Mouse (Mus musculus) ovary, postnatal 14 days (tissue): ENCODE data around the gene Myo5a.

Experiments
- DNase-seq: peaks from one replicate; pipeline ENCODE4 v3.0.0; 2022; ENCODE audit warnings: low spot score

The Myo5a gene

DNA sequence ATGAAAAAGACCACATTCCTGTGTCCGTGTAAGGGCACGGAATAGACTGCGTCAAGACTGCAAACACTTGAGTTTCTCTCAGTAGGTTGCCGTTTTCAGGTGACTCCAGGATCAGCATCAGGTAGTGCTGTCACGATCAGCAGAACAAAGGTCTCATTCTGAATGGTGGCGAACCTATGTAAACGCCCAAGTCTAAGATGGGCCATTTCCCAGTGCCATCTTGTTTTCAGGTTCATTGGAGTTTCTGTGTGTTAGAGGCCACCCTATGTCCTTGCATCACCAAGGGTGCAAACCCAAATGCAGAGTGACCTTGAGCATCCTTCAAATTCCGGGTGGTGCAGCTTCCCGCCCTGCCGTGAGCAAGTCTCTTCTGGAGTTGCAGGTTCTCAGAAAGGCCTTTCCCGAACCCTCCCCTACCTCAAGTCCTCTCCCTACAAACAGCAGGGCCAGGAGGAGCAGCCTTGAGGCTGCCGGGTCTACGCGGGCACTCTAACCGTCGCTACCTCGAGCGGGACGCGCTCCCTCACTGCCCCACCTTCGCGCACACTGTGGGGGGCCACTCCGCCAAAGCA is at the start of gene Myo5a:
TSS of gene Myo5a (plus strand) at position 559 of the 572 bp plus-strand sequence.
- DNase-seq, result no peak

DNA sequence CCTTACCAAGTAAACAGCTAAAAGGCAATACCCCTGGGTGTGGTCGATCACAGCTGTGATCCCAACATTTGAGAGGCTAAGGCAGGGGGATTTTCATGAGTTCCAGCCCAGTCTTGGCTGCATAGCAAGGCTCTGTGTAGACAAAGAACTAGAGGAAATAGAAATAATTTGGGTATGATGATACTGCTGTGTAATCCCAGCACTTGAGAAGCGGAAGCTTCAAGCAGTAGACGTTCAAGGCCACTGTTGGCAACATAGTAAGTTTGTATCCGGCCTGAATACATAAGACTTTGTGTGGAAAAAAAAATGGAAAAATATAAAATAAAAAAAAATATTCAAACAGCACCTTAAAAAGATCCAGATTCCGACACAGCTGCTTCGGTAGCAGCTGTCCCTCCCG is 48.3 kb upstream of the Myo5a start:
- DNase-seq, result no peak

DNA sequence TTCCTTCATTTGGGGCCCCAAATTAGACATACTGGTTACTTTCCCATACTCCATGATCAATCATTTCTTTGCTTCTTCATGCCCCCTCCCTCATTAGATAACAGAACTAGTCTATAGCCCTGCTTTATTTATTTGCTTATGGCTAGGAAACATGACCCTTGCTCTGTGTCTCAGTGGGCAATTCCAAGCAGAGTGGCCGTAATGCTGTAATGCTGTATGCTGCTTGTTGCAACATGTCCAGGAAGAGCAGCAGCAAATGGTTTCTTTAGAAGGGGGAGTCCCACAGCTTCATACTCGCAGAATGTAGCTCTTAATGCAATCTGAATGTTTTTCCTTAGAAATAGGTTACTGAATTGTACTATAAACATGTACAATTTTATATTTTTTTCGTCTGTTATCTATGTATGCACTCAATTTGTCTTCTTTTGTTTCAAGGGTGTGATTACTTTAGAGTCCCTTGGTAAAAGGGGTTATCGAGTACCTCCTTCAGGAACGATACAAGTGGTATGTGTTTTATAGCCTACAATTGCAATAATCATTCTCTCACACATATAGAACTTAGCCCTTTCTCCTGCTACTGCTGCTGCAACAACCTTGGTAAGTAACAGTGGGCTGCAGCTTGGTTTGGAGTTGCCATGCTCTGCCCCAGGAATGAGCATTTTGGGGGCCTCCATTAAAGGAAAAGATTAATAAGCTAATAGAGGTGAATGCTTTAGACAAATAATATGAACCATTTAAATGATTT is 47.5 kb upstream of the Myo5a start:
- no peak for DNase-seq

DNA sequence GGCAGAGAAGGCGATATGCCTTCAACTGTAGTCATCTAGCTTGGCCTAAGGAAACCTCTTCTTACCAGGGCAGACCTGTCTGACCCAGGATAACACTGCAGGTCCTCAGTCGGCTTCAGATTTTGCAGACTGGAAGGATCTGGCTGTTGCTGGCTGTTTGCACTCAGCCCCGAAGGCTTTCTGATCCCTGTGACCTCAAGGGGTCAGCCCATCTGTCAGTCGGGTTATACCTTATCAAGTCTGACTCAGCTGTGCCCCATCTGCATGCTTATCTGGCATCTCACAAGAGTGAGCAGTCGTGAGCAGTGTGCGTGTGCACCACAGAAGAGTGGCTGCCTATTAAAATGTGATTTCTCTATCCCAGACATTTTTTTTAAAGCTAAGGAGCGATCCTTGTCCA is 46.7 kb upstream of the Myo5a start:
- DNase-seq, result no peak

DNA sequence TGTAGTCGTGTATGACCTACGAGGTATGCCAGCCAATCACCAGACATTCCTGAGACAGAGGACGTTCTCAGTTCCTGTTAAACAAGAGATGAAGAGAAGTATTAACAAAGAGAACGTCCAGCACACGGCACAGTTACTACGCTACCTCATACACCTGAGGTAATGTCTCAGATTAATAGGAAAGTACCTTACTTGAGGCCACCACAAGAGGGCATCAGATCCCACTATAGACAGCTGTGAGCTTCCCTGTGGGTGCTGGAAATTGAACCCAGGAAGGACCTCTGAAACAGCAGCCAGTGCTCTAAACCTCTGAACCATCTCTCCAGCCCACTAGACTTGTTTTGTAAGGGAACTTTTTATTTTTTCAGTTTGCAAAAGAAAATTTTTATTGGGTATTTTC is 45.1 kb upstream of the Myo5a start:
- DNase-seq, result no peak

DNA sequence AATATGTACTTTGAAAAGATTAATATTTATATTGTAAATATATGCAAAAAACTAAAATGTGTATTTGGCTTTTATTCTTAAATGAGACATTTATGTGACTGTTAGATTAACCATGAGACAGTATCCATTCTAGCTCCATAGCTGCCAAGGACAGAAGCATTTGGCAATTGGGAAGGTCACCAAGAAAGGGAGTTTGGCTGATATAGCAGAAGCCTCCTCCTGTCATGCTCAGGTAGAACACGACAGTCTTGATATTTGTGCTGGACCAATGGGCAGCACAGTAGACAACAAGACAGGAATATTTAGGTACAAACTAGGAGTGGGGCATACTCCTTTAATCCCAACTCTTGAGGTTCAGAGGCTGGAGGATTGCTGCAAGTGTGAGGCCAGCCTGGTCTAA is 38.4 kb upstream of the Myo5a start:
- DNase-seq, result no peak

DNA sequence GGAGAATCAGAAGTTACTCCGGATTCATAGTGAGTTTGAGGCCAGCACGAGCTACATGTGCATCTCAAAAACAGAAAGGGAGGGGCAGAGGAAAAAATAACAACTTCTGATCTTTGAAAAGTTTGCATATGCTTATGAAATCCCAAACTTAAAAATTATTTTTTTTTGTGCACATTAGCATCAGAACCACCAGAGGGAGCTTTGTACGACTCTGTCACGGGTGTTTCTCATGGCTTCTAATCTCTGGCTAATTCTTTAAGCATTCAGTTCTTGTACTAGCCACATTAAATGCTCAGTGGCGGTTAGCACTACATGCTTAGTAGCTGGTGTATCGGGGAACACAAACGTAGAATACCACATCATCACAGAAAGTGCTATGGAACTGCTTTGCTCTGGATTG is 37.7 kb upstream of the Myo5a start:
- DNase-seq, result no peak

DNA sequence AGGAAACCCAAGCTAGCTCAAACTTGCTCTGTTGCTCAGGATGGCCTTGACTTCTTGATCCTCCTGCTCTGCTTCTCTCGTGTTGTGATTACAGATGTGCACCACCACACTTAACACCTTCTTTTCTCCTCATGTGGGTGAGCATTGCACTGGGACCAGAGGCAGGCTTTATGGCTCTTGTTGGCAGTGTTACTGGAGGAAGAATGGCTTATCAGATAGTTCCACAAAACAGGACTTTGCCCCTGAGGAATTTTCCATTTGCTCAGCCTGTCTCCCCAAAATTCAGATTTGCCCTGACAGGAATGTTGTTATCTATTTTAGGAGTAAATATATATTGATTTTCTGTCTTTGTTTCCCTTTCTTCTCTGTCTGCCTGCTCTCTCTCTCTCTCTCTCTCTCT is 36.1 kb upstream of the Myo5a start:
- DNase-seq, result no peak

DNA sequence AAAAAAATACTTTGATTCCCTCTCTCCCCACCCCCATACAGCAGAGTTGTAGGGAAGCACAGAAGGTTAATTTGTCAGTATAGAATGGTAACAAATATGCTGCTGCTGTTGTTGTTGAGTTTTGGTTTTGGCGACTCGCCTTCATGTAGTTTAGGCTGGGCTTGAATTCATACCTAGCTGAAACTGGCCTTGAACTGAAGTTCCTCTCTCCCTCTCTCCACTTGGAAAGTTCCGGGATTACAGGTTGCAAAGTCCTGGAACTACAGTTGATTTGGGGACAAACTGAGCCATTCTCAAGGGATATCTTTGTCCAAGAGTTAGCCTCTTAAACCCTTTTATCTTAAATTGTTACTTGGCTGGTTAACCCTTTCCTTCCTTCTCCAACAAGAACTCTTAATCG is 34.9 kb upstream of the Myo5a start:
- DNase-seq, result no peak

DNA sequence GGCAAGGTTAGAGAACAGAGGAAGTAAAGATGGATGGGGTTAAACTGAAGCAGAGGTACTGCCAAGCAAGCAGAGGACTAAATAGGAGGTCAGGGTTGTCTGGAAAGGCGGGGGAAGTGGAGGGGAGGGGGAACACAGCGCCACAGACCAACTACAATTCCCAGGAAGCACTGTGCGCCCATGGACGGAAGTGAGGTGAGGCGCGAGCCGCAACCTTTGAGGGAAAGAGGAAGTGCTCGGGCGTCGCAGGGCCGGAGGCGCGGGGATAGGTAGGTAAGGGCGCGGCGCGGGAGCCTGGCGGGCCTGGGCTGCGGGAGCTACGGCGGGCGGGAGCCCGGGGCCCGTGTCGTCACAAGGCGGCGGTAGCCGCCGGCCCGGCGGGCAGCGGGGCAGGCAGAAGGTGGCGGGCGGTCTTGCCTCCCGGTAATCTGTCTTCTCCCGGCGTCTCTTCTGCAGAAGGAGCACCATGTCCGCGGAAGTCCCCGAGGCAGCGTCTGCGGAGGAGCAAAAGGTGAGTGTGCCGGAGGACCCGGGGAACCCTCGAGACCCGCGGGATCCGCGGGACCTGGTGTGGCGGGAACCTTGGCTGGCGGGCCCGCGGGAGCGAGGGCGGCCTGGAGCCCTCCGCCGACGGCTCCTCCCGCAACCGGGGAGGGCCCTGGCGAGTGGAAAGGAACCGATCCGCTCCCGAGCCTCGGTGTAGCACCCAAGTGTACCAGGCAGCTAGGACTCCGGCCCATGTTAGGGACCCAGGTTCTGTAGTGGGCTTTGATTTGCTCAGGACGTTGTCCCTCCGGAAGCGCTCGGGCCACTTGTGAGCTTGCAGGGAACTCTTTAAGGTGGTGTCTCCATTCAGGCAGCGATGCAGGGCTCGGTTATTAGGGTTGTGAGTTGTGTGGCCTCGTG is 33.1 kb upstream of the Myo5a start, which contains the start of gene Arpp19:
TSS of gene Arpp19 (plus strand) at position 164 of the 906 bp plus-strand sequence.
- DNase-seq, result peak; percentile 57

DNA sequence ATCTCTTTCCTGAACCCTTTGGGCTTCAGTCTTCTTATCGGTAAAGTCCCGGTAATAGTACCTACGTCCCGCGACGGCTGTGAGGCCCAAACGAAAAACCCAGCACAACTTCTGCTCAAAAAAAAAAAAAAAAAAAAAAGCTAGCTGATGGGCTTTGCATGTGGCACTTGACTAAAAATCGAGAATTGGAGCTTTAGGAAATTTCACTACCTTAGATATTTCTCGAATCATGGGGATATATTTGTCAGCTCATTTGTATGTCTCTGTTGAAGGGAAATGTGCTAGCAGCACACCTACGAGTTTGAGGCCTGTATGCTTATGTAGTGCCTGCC is 32.5 kb upstream of the Myo5a start:
- no peak for DNase-seq

DNA sequence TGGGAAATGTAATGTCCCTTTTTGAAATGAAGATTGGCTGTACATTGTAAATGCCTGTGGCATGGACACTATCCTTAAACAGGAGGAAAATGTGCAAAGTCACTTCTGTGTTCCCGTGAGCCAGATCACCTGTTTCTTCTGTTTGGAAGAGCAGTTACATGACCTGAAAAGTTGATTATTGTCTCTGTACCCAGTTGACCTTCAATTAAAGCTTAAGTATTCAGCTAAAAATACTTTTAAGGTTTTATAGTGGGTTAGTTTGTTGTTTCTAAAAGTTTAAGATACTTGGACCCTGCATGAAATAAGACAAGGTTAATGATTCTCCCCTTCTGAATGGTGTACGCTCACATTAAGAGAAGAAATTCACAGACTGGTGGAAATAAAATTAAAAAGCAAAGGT is 30.2 kb upstream of the Myo5a start:
- no peak for DNase-seq

DNA sequence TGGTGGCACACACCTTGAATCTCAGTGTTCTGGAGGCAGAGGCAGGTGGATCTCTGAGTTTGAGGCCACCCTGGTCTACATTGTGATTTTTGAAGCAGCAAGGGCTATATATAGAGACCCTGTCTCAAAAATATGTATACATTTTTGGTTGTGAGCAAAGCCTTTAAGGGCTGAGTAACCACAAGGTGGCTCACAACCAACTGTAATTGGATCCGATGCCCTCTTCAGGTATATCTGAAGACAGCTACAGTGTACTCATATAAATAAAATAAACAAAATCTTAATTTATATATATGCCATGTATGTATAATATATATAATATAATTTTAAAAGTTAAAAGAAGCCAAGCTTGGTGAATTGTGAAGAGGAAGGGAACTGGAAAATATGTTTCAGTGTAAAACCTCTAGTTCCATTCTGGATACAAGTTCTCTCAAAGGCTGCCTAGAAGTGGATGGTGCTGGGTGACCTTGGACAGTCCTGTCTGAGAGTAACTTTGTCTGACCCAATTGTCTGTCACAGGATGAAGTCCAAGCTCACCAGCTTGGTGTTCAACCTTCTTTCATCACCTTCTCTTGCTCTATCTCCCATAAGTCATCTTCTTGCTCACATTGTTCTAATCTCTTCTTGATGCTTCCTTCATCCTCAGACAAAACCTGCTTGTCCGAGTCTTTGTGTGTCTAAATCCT is 28.8 kb upstream of the Myo5a start:
- no peak for DNase-seq

DNA sequence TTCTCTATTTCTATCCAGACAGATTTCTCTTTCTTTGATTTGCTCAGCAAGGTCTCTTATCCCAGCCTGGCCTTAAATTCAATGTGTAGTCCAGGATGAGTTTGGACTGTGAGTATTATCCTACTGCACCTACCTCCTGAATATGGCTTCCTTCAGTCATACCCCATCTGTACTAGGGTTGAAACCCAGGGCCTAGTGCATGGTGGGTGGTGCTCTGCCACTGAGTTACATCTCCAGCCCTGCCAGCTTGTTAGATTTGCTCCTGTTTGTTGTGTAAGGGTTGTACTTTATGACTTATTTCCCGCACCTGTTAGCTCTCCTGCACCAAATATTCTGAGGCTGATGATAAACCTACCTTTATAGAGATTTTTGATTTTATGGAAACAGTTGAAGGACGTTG is 27.6 kb upstream of the Myo5a start:
- no peak for DNase-seq

DNA sequence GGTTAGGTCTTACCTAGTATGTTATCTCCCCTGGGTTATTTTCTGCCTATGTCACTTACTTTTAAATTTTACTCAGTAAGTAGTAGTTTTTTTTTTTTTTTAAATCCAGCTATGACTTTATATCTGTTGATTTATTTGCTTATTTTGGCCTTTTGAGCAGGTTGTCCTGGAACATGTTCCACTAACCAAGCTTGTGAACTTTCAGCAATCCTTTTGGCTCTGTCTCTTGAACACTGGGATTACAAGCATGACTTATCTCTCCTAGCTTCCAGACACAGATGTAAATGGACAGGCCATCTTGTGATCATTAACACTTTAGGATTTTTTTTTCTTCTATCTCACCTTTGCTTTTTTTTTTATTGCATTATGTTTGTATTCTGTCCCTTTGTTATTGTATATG is 23.7 kb upstream of the Myo5a start:
- DNase-seq, result no peak

DNA sequence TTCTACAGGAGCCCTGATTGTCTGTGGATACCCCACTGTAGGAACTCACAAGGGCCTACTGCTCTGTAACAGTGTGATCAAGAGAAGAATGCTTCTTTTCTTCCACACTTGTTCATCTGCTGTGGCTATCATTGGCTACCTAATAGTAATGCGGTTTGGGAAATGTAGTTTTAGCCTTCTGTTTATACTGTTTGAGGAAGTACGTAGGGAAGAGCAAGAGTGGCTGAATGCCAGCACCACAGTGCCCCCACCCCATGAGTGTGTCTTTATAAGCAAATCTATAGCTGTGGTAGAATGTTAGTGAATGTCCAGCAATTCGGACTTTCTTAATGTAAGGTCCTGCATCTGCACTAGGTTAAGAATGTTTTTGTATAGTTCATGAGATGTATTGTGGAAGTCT is 21.7 kb upstream of the Myo5a start:
- DNase-seq, result no peak

DNA sequence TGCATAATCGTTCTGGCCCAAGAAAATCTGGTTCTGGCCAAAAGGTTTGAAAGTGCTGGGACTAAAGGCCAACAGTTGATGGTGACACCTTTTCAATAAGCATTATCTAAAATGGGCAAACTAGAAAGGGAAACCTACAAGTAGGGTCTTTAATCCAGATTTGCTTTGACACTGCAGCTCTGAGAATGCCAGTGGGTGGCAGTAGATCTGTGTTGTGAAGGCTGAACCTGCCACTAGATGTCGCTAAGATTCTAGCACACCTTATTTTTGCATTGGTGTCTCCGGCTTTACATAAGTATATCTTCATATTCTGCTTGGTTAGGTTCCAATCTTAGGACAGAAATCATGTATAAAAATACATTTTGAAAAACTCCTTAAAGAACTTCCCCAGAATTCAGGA is 20.8 kb upstream of the Myo5a start:
- peak; percentile 44 for DNase-seq

DNA sequence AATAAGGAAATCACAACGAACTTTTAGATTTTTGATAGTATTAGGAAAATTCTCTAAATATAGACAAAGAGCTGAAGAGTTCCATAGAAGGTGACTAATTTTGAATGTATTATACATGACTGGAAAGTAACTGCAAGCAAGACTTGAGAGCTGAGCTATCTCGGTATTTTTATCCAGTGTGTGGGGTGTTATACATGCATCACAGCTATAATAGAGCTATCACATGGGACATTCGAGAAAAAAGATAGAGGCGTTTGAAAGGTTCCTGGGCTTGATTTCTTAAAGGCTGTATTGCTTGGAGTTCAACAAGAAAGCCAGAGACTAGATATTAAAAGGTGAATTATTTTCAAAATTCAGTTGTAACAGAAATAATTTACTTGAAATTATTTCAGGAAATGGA is 19.0 kb upstream of the Myo5a start:
- DNase-seq, result no peak

DNA sequence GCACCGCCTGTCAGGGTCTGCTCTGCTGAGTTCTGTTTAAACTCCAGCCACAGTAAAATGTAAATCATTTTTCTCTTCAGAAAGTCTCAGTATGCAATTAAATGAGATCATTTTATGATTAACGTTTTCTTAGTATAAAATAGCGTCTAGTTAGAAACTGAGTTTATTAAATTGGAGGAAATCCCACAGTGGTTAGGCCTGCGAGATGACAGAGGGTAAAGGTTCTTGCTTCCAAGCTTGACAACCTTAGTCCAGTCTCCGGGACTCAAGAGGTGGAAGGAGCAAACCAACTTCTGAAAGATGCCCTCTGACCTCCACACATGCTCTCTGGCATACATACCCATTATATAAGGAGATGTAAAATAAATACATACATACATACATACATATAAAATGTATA is 15.8 kb upstream of the Myo5a start:
- no peak for DNase-seq

DNA sequence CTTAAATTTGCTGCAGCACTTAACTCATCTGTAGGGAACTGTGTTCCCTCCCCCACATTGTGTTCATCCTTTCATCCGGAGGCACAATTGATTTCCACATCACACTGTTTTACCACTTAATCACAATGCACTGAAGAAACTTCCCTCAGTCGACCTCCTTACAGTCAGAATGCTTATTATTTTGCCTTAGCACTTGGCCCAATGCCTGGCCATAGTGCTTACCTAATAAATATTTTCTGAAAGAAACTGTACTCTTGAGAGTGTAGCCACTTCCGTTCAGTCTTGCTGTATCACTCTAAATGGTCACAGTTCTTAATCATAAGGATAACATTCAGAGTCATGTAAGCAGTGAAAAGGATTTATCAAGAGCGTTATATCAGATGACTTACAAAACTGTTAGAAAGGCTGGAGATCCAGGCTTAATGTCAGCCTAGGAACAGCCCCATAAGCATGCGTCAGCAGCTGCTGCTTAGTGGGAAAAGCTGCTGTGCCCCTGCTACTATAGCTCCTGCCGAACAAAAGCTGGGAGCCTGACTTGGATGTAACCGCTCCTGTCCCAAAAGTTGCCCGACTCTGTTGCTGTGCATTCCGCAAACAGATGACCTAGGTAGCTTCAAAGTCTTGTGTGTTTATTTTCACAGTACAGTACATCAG is 6.0 kb upstream of the Myo5a start:
- no peak for DNase-seq

DNA sequence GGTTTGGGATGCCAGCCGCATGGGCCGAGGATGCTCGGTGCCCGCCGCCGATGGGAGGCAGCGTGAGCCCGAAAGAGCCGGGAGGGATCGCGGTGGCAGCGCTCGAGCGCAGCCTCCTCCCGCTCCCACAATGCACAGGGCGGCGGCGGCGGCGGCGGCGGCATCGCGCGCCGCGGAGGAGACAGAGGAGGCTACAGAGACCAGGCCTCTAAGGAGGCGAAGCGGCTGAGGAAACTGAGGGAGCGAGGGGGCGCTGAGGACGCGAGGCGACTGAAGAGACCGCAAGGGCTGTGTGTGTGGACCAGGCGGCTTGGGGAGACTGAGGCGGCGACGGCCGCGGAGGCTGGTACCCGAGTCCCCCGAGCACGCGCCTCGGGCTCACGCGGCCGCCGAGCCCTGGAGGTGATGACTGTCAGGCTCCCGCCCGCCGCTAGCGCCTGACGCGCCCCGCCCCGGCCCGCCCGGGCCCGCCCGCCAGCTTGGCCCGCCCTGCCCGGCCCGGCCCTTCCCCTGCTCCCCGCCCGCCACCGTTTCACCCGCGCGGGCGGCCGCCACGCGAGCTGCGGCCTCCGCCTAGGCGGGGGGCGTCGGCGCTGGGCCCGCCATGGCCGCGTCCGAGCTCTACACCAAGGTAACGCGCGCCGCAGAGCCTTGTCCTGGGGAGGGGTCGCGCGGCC is 352 bp downstream of the Myo5a start:
- peak; percentile 50 for DNase-seq
